Mouse (Mus musculus): ENCODE results near the gene Fam169a. TPM values are rescaled to one million over a fixed set of nuclear protein-coding genes. Genes with fewer than 3 reads are reported as not detected.
A peak's percentile ranks its signal among the peaks of the same experiment; 100 is the strongest.
"Not testable (repeated sequence)": the region's sequence is repeated elsewhere in the genome, so short reads cannot be mapped to it uniquely, and the experiment has no call there.

Fam169a gene
- polyA plus RNA-seq, 1 experiment from 2014 or later, result 1.3 TPM

GRCm38 (mm10) chr13:97130413-97130812 is 63.3 kb downstream of the Fam169a start:
- peaks cover 23% of the 10 kb centered on the region for H3K36me3 ChIP-seq
- no CpG with 5 or more reads among the region's 2 CpGs for WGBS
- not testable (repeated sequence) for H3K4me1 ChIP-seq; H3K4me3 ChIP-seq (replicated peaks); H3K9me3 ChIP-seq (replicated peaks); ATAC-seq (ENCODE audit: insufficient number of reproducible peaks, low FRiP score, low TSS enrichment, low read depth); H3K27me3 ChIP-seq; H3K27ac ChIP-seq (replicated peaks); H3K9ac ChIP-seq; H3K4me2 ChIP-seq (replicated peaks)

- Histone ChIP-seq H3K4me2 (replicated peaks) (peak within 1 kb of the TSS; percentile 57), H3K36me3 (peaks cover 16% of the 10 kb centered on the region), H3K4me1 (no peaks in the 10 kb centered on the region), H3K9ac (peak within 1 kb of the TSS; percentile 57), H3K27me3 (no peaks in the 10 kb centered on the region), H3K4me3 (replicated peaks) (peak within 1 kb of the TSS; percentile 63), H3K27ac (replicated peaks) (peak within 1 kb of the TSS; percentile 75), H3K9me3 (replicated peaks) (no peaks in the 10 kb centered on the region)
- WGBS, result under 1% methylated on average over 57 of the region's 57 CpGs
- ATAC-seq (ENCODE audit: insufficient number of reproducible peaks, low FRiP score, low TSS enrichment, low read depth), result peak; percentile 93
Measured at GRCm38 (mm10) chr13:97137466-97138400, 70.6 kb downstream of the Fam169a start, which contains the start of the genes Gfm2 and Nsa2. Gene Gfm2 (plus strand): TSS chr13:97137937. Gene Nsa2 (minus strand): TSS chr13:97137937.

GRCm38 (mm10) chr13:97138404-97138931 is 71.4 kb downstream of the Fam169a start:
- ATAC-seq (ENCODE audit: insufficient number of reproducible peaks, low FRiP score, low TSS enrichment, low read depth); H3K27me3 ChIP-seq; H3K9me3 ChIP-seq (replicated peaks); H3K4me1 ChIP-seq: not testable (repeated sequence)
- Histone ChIP-seq H3K27ac (replicated peaks) (peak overlapping the region; percentile 75; the same call in 1 of the 2 replicates), H3K36me3 (peaks cover 19% of the 10 kb centered on the region), H3K4me3 (replicated peaks) (peak overlapping the region; percentile 63), H3K9ac (peak overlapping the region; percentile 57), H3K4me2 (replicated peaks) (peak overlapping the region; percentile 48)
- WGBS, result 29% methylated on average over 8 of the region's 8 CpGs

- H3K9ac ChIP-seq, result no peak overlapping the region
- no peak overlapping the region for H3K4me2 ChIP-seq (replicated peaks)
- 72% methylated on average over 7 of the region's 7 CpGs for WGBS
- peaks cover 23% of the 10 kb centered on the region for H3K36me3 ChIP-seq
- no peak overlapping the region for H3K4me3 ChIP-seq (replicated peaks)
- no peak for ATAC-seq (ENCODE audit: insufficient number of reproducible peaks, low FRiP score, low TSS enrichment, low read depth)
- H3K9me3 ChIP-seq (replicated peaks), result no peaks in the 10 kb centered on the region
- H3K4me1 ChIP-seq, result no peaks in the 10 kb centered on the region
- H3K27me3 ChIP-seq, result no peaks in the 10 kb centered on the region
- H3K27ac ChIP-seq (replicated peaks), result no peak overlapping the region
Measured at GRCm38 (mm10) chr13:97142321-97142720, 75.2 kb downstream of the Fam169a start.

- no peak overlapping the region for H3K4me3 ChIP-seq (replicated peaks)
- no peak for ATAC-seq (ENCODE audit: insufficient number of reproducible peaks, low FRiP score, low TSS enrichment, low read depth)
- no peak overlapping the region for H3K27ac ChIP-seq (replicated peaks)
- H3K9me3 ChIP-seq (replicated peaks), result no peaks in the 10 kb centered on the region
- peaks cover 45% of the 10 kb centered on the region for H3K36me3 ChIP-seq
- no peak overlapping the region for H3K4me2 ChIP-seq (replicated peaks)
- H3K4me1 ChIP-seq, result no peaks in the 10 kb centered on the region
- no peak overlapping the region for H3K9ac ChIP-seq
- no peaks in the 10 kb centered on the region for H3K27me3 ChIP-seq
- 61% methylated on average over 4 of the region's 4 CpGs for WGBS
Measured at GRCm38 (mm10) chr13:97145834-97146233, 78.7 kb downstream of the Fam169a start.

GRCm38 (mm10) chr13:97175520-97176264 is 108.6 kb downstream of the Fam169a start:
- Histone ChIP-seq H3K4me1 (no peaks in the 10 kb centered on the region), H3K27me3 (no peaks in the 10 kb centered on the region), H3K27ac (replicated peaks) (no peak overlapping the region), H3K4me3 (replicated peaks) (no peak overlapping the region), H3K4me2 (replicated peaks) (no peak overlapping the region), H3K9ac (no peak overlapping the region), H3K36me3 (peaks cover 79% of the 10 kb centered on the region), H3K9me3 (replicated peaks) (no peaks in the 10 kb centered on the region)
- no peak for ATAC-seq (ENCODE audit: insufficient number of reproducible peaks, low FRiP score, low TSS enrichment, low read depth)
- 87% methylated on average over 10 of the region's 10 CpGs for WGBS

GRCm38 (mm10) chr13:97176731-97177130 is 109.6 kb downstream of the Fam169a start:
- no peak overlapping the region for H3K4me2 ChIP-seq (replicated peaks)
- H3K9ac ChIP-seq, result no peak overlapping the region
- H3K36me3 ChIP-seq, result peaks cover 83% of the 10 kb centered on the region
- H3K4me1 ChIP-seq, result no peaks in the 10 kb centered on the region
- H3K27me3 ChIP-seq, result no peaks in the 10 kb centered on the region
- no peaks in the 10 kb centered on the region for H3K9me3 ChIP-seq (replicated peaks)
- no peak overlapping the region for H3K4me3 ChIP-seq (replicated peaks)
- 86% methylated on average over 5 of the region's 5 CpGs for WGBS
- no peak overlapping the region for H3K27ac ChIP-seq (replicated peaks)
- no peak for ATAC-seq (ENCODE audit: insufficient number of reproducible peaks, low FRiP score, low TSS enrichment, low read depth)

- peaks cover 74% of the 10 kb centered on the region for H3K36me3 ChIP-seq
Measured at GRCm38 (mm10) chr13:97178943-97179342, 111.9 kb downstream of the Fam169a start.

GRCm38 (mm10) chr13:97180113-97180828 is 113.2 kb downstream of the Fam169a start:
- Histone ChIP-seq H3K4me1 (no peaks in the 10 kb centered on the region), H3K36me3 (peaks cover 61% of the 10 kb centered on the region), H3K9me3 (replicated peaks) (no peaks in the 10 kb centered on the region), H3K9ac (no peak overlapping the region), H3K27me3 (no peaks in the 10 kb centered on the region), H3K27ac (replicated peaks) (no peak overlapping the region), H3K4me3 (replicated peaks) (no peak overlapping the region), H3K4me2 (replicated peaks) (no peak overlapping the region)
- no peak for ATAC-seq (ENCODE audit: insufficient number of reproducible peaks, low FRiP score, low TSS enrichment, low read depth)
- 75% methylated on average over 6 of the region's 6 CpGs for WGBS

More at GRCm38 (mm10) chr13:97178943-97179342, 111.9 kb downstream of the Fam169a start:
- Histone ChIP-seq H3K27me3 (no peaks in the 10 kb centered on the region), H3K27ac (replicated peaks) (no peak overlapping the region), H3K4me2 (replicated peaks) (no peak overlapping the region), H3K9me3 (replicated peaks) (no peaks in the 10 kb centered on the region), H3K4me1 (no peaks in the 10 kb centered on the region), H3K4me3 (replicated peaks) (no peak overlapping the region), H3K9ac (no peak overlapping the region)
- 76% methylated on average over 7 of the region's 7 CpGs for WGBS
- no peak for ATAC-seq (ENCODE audit: insufficient number of reproducible peaks, low FRiP score, low TSS enrichment, low read depth)

Measured in embryonic facial prominence, embryonic 15.5 days (tissue).